Mouse (Mus musculus): ENCODE results near the gene Zfp366. TPM values are rescaled to one million over a fixed set of nuclear protein-coding genes. Genes with fewer than 3 reads are reported as not detected.

The Zfp366 gene
- total and polyA plus RNA-seq, 3 experiments, result not detected

DNA sequence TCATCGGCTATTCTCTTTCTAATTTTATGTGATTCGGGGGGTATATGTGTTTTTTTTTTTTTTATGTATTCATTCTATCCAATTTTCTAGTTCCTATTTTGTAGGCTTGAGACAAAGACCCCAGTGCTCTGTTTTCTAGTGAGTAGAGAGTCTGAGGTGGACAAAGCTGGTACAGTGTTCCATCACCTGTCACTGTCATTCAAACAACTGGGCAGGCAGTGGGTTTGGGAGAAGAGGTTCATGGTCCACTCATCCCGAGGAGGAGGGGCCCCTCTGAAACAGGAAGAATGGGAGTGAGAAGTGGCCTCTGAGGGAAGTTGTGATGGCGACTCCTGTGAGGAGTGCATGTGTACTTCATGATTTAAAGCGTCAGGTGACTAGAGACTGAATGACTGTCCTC, 26.2 kb downstream of the Zfp366 start:
- Histone ChIP-seq H3K27me3 (replicated peaks) (peaks cover 19% of the 10 kb centered on the region), H3K4me3 (replicated peaks in 1 of 3; ENCODE audit: low read depth in 2 of 3, low read length in 2 of 3, poor library complexity in 1 of 3) (no peak overlapping the region), H3K79me2 (replicated peaks; ENCODE audit: control insufficient read depth, extremely low read depth, insufficient read depth, poor library complexity, severe bottlenecking) (no peaks in the 10 kb centered on the region), H3K4me1 (ENCODE audit: control insufficient read depth in 1 of 2, insufficient read depth in 2 of 2) (peaks cover 2 to 19% of the 10 kb centered on the region in 2 experiments; a peak in 2 of 4 replicates), H3K4me2 (ENCODE audit: insufficient read depth, low read depth, poor library complexity, severe bottlenecking) (no peak overlapping the region), H3K36me3 (replicated peaks in 1 of 2; ENCODE audit: control insufficient read depth in 1 of 2, insufficient read depth in 1 of 2, low read length in 1 of 2) (no peaks in the 10 kb centered on the region), H3K27ac (ENCODE audit: insufficient read depth, low read depth) (no peak overlapping the region), H3K9ac (ENCODE audit: insufficient read depth, low read depth) (no peak overlapping the region), H3K9me3 (replicated peaks; ENCODE audit: low read length) (no peaks in the 10 kb centered on the region)
- TF ChIP-seq USF2 (conservative IDR thresholded peaks at IDR 0.05; ENCODE audit: low read depth, low read length), result no peak
- in situ Hi-C loops (cut with MboI; ENCODE audit: low pct_ligation_motif_present, low pct_unique_long_range_greater_than_20kb, low sequenced_read_pairs), result no loop called here
- dilution Hi-C loops (cut with MboI; ENCODE audit: extremely low pct_ligation_motif_present, extremely low pct_unique_long_range_greater_than_20kb, low sequenced_read_pairs), result no loop called here
- DNase-seq (ENCODE audit: extremely low read depth), result no peak

DNA sequence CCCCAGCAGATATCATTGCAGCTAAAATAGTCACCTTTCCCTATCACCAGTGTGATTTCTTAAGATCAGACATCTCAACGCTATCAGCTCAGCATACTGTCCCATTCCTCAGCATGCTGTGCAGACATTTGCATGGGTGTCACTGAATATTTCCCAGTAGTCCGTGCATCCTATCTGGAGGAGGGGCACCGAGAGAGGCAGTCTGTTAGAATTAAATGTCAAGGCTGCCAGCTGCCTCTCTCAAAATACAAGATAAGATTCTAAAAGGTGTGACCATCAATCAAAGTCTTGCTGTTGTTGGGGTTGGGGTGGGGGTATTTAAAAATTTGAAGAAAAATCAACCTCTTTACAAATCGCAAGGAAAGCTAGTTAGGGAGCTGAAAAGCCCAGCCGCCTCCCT, 28.4 kb downstream of the Zfp366 start:
- DNase-seq (ENCODE audit: extremely low read depth), result no peak
- in situ Hi-C loops (cut with MboI; ENCODE audit: low pct_ligation_motif_present, low pct_unique_long_range_greater_than_20kb, low sequenced_read_pairs) (no loop called here), dilution Hi-C loops (cut with MboI; ENCODE audit: extremely low pct_ligation_motif_present, extremely low pct_unique_long_range_greater_than_20kb, low sequenced_read_pairs) (no loop called here)
- H3K36me3 ChIP-seq (replicated peaks in 1 of 2; ENCODE audit: control insufficient read depth in 1 of 2, insufficient read depth in 1 of 2, low read length in 1 of 2), result no peaks in the 10 kb centered on the region
- H3K27ac ChIP-seq (ENCODE audit: insufficient read depth, low read depth), result no peak overlapping the region
- TF ChIP-seq USF2 (conservative IDR thresholded peaks at IDR 0.05; ENCODE audit: low read depth, low read length) (no peak), ZMIZ1 (IDR thresholded peaks at IDR 0.05; ENCODE audit: low read depth, low read length) (no peak), NRF1 (IDR thresholded peaks at IDR 0.05; ENCODE audit: low read depth, low read length) (no peak), TCF12 (IDR thresholded peaks at IDR 0.05; ENCODE audit: low read depth, low read length) (no peak), KAT2A (IDR thresholded peaks at IDR 0.05; ENCODE audit: insufficient replicate concordance, low read length) (no peak), CTCF (conservative IDR thresholded peaks at IDR 0.05 in 1 of 2, IDR thresholded peaks at IDR 0.05 in 1 of 2; ENCODE audit: low read depth in 2 of 2, low read length in 2 of 2) (no peak), ZKSCAN1 (IDR thresholded peaks at IDR 0.05; ENCODE audit: borderline replicate concordance, low read depth, low read length) (no peak), GABPA (IDR thresholded peaks at IDR 0.05; ENCODE audit: insufficient replicate concordance, low read depth, low read length) (no peak), ZNF384 (IDR thresholded peaks at IDR 0.05; ENCODE audit: low read depth, low read length) (no peak), RCOR1 (conservative IDR thresholded peaks at IDR 0.05; ENCODE audit: low read depth, low read length) (no peak), BHLHE40 (IDR thresholded peaks at IDR 0.05; ENCODE audit: low read depth, low read length) (no peak), TBP (conservative IDR thresholded peaks at IDR 0.05; ENCODE audit: low read depth, low read length) (no peak), SMC3 (IDR thresholded peaks at IDR 0.05; ENCODE audit: low read depth, low read length) (no peak)
- H3K27me3 ChIP-seq (replicated peaks), result peaks cover 30% of the 10 kb centered on the region
- H3K4me2 ChIP-seq (ENCODE audit: insufficient read depth, low read depth, poor library complexity, severe bottlenecking), result no peak overlapping the region; the same call in 1 of the 2 replicates
- peaks cover 2 to 7% of the 10 kb centered on the region in 2 experiments; a peak in 1 of 4 replicates for H3K4me1 ChIP-seq (ENCODE audit: control insufficient read depth in 1 of 2, insufficient read depth in 2 of 2)
- H3K4me3 ChIP-seq (replicated peaks in 1 of 3; ENCODE audit: low read depth in 2 of 3, low read length in 2 of 3, poor library complexity in 1 of 3), result no peak overlapping the region
- H3K9ac ChIP-seq (ENCODE audit: insufficient read depth, low read depth), result no peak overlapping the region
- no peaks in the 10 kb centered on the region for H3K9me3 ChIP-seq (replicated peaks; ENCODE audit: low read length)
- no peaks in the 10 kb centered on the region for H3K79me2 ChIP-seq (replicated peaks; ENCODE audit: control insufficient read depth, extremely low read depth, insufficient read depth, poor library complexity, severe bottlenecking)

DNA sequence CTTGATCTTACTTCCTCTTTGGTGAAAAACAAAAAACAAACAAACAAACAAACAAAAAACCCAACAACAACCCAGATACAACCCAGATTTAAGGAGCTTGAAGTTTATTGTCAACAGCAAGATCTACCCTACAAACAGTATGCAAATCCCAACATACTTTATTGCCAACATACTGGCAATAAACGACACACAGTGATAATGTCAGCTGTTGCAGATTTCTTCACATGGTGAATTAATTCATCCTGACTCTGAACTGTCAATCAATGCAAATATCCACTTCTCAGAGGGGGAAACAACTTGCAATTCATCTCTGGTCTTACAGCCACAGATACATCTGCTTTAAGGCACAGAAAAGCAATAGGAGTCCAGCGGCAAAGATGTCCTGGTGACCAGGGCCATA, 31.4 kb downstream of the Zfp366 start:
- Histone ChIP-seq H3K27ac (ENCODE audit: insufficient read depth, low read depth) (no peak overlapping the region), H3K79me2 (replicated peaks; ENCODE audit: control insufficient read depth, extremely low read depth, insufficient read depth, poor library complexity, severe bottlenecking) (no peaks in the 10 kb centered on the region), H3K27me3 (replicated peaks) (peaks cover 31% of the 10 kb centered on the region), H3K9me3 (replicated peaks; ENCODE audit: low read length) (no peaks in the 10 kb centered on the region), H3K36me3 (replicated peaks in 1 of 2; ENCODE audit: control insufficient read depth in 1 of 2, insufficient read depth in 1 of 2, low read length in 1 of 2) (no peaks in the 10 kb centered on the region), H3K4me3 (replicated peaks in 1 of 3; ENCODE audit: low read depth in 2 of 3, low read length in 2 of 3, poor library complexity in 1 of 3) (no peak overlapping the region), H3K4me1 (ENCODE audit: control insufficient read depth in 1 of 2, insufficient read depth in 2 of 2) (peaks cover 2 to 7% of the 10 kb centered on the region in 2 experiments; a peak in 1 of 4 replicates), H3K4me2 (ENCODE audit: insufficient read depth, low read depth, poor library complexity, severe bottlenecking) (no peak overlapping the region), H3K9ac (ENCODE audit: insufficient read depth, low read depth) (no peak overlapping the region)
- no peak for TF ChIP-seq NELFE (IDR thresholded peaks at IDR 0.05; ENCODE audit: low read depth, low read length)
- no peak for TF ChIP-seq ZC3H11A (IDR thresholded peaks at IDR 0.05; ENCODE audit: low read depth, low read length)
- no peak for TF ChIP-seq NRF1 (IDR thresholded peaks at IDR 0.05; ENCODE audit: low read depth, low read length)
- TF ChIP-seq EP300 (IDR thresholded peaks at IDR 0.05; ENCODE audit: low read length), result no peak
- no peak for TF ChIP-seq HCFC1 (IDR thresholded peaks at IDR 0.05; ENCODE audit: low read depth, low read length)
- no peak for TF ChIP-seq MAX (IDR thresholded peaks at IDR 0.05; ENCODE audit: low read length)
- TF ChIP-seq E2F4 (IDR thresholded peaks at IDR 0.05; ENCODE audit: insufficient replicate concordance, low read depth, low read length), result no peak
- TF ChIP-seq GABPA (IDR thresholded peaks at IDR 0.05; ENCODE audit: insufficient replicate concordance, low read depth, low read length), result no peak
- TF ChIP-seq POLR2AphosphoS2 (IDR thresholded peaks at IDR 0.05; ENCODE audit: low read depth, low read length), result no peak
- no peak for TF ChIP-seq ZNF384 (IDR thresholded peaks at IDR 0.05; ENCODE audit: low read depth, low read length)
- no peak for TF ChIP-seq MAFK (IDR thresholded peaks at IDR 0.05; ENCODE audit: insufficient replicate concordance, low read length)
- TF ChIP-seq MXI1 (IDR thresholded peaks at IDR 0.05; ENCODE audit: low read depth, low read length), result no peak
- TF ChIP-seq USF1 (IDR thresholded peaks at IDR 0.05; ENCODE audit: low read depth, low read length), result no peak
- no peak for TF ChIP-seq ETS1 (conservative IDR thresholded peaks at IDR 0.05; ENCODE audit: low read depth, low read length)
- no peak for TF ChIP-seq CHD1 (IDR thresholded peaks at IDR 0.05; ENCODE audit: low read depth, low read length)
- no peak for TF ChIP-seq JUN (IDR thresholded peaks at IDR 0.05; ENCODE audit: insufficient read depth, low read depth, low read length)
- in situ Hi-C loops (cut with MboI; ENCODE audit: low pct_ligation_motif_present, low pct_unique_long_range_greater_than_20kb, low sequenced_read_pairs) (no loop called here), dilution Hi-C loops (cut with MboI; ENCODE audit: extremely low pct_ligation_motif_present, extremely low pct_unique_long_range_greater_than_20kb, low sequenced_read_pairs) (no loop called here)
- DNase-seq (ENCODE audit: extremely low read depth), result no peak
